Mouse (Mus musculus): ENCODE data around the gene Zfp428.
A peak's percentile ranks its signal among the peaks of the same experiment; 100 is the strongest.

Gene Zfp428

GRCm38 (mm10) chr7:24506838-24507725 is at the start of gene Zfp428:
Zfp428 (plus strand) TSS chr7:24507006.
- DNase-seq (ENCODE audit: extremely low spot score, low spot score): peak; percentile 94

- DNase-seq (ENCODE audit: extremely low spot score, low spot score): no peak
Measured at GRCm38 (mm10) chr7:24457726-24458370, 49.0 kb upstream of the Zfp428 start.

- no peak for DNase-seq (ENCODE audit: extremely low spot score, low spot score)
Measured at GRCm38 (mm10) chr7:24459440-24459839, 47.4 kb upstream of the Zfp428 start.

GRCm38 (mm10) chr7:24459843-24460242 is 47.0 kb upstream of the Zfp428 start:
- no peak for DNase-seq (ENCODE audit: extremely low spot score, low spot score)

- DNase-seq (ENCODE audit: extremely low spot score, low spot score): no peak
Measured at GRCm38 (mm10) chr7:24461376-24462051, 45.3 kb upstream of the Zfp428 start.

- peak; percentile 61 for DNase-seq (ENCODE audit: extremely low spot score, low spot score)
Measured at GRCm38 (mm10) chr7:24462388-24463319, 44.2 kb upstream of the Zfp428 start, which contains the start of gene Plaur. Plaur (plus strand) TSS chr7:24462484.

- DNase-seq (ENCODE audit: extremely low spot score, low spot score): no peak
Measured at GRCm38 (mm10) chr7:24466835-24467234, 40.0 kb upstream of the Zfp428 start.

- no peak for DNase-seq (ENCODE audit: extremely low spot score, low spot score)
Measured at GRCm38 (mm10) chr7:24467886-24468285, 38.9 kb upstream of the Zfp428 start.

- DNase-seq (ENCODE audit: extremely low spot score, low spot score): no peak
Measured at GRCm38 (mm10) chr7:24469126-24469525, 37.7 kb upstream of the Zfp428 start.

- no peak for DNase-seq (ENCODE audit: extremely low spot score, low spot score)
Measured at GRCm38 (mm10) chr7:24470356-24470755, 36.5 kb upstream of the Zfp428 start.

GRCm38 (mm10) chr7:24472442-24472841 is 34.4 kb upstream of the Zfp428 start:
- DNase-seq (ENCODE audit: extremely low spot score, low spot score): no peak

GRCm38 (mm10) chr7:24472937-24473336 is 33.9 kb upstream of the Zfp428 start:
- peak; percentile 49 for DNase-seq (ENCODE audit: extremely low spot score, low spot score)

- DNase-seq (ENCODE audit: extremely low spot score, low spot score): peak; percentile 73
Measured at GRCm38 (mm10) chr7:24473913-24474529, 32.8 kb upstream of the Zfp428 start.

- DNase-seq (ENCODE audit: extremely low spot score, low spot score): no peak
Measured at GRCm38 (mm10) chr7:24474811-24475506, 31.8 kb upstream of the Zfp428 start.

- no peak for DNase-seq (ENCODE audit: extremely low spot score, low spot score)
Measured at GRCm38 (mm10) chr7:24476338-24476737, 30.5 kb upstream of the Zfp428 start.

- DNase-seq (ENCODE audit: extremely low spot score, low spot score): no peak
Measured at GRCm38 (mm10) chr7:24476856-24477255, 29.9 kb upstream of the Zfp428 start.

GRCm38 (mm10) chr7:24478911-24479310 is 27.9 kb upstream of the Zfp428 start:
- no peak for DNase-seq (ENCODE audit: extremely low spot score, low spot score)

- no peak for DNase-seq (ENCODE audit: extremely low spot score, low spot score)
Measured at GRCm38 (mm10) chr7:24479685-24480084, 27.1 kb upstream of the Zfp428 start.

- DNase-seq (ENCODE audit: extremely low spot score, low spot score): no peak
Measured at GRCm38 (mm10) chr7:24480121-24480941, 26.5 kb upstream of the Zfp428 start.
